Mouse (Mus musculus) ES-E14 (cell line): Measurements from ENCODE around the gene Brd1.

Experiments
- CHD2 ChIP-seq: IDR thresholded peaks from 2 replicates; pipeline ENCODE4 v1.6.1; 2014; ENCODE audit warnings: mild to moderate bottlenecking, low read depth, low read length, inconsistent platforms
- HCFC1 ChIP-seq: IDR thresholded peaks from 2 replicates; pipeline ENCODE4 v1.6.1; 2012; ENCODE audit warnings: low read length, inconsistent platforms, borderline replicate concordance; ENCODE audit not compliant: insufficient read depth
- MAFK ChIP-seq: IDR thresholded peaks from 2 replicates; pipeline ENCODE4 v1.6.1; 2014; ENCODE audit warnings: mild to moderate bottlenecking, low read depth, low read length, inconsistent platforms; ENCODE audit not compliant: insufficient read depth
- ZC3H11A ChIP-seq: IDR thresholded peaks from 2 replicates; pipeline ENCODE4 v1.6.1; 2012; ENCODE audit warnings: low read depth, mild to moderate bottlenecking, inconsistent platforms, low read length, borderline replicate concordance
- ZNF384 ChIP-seq: IDR thresholded peaks from 2 replicates; pipeline ENCODE4 v1.6.1; 2012; ENCODE audit warnings: low read depth, low read length, inconsistent platforms

DNA sequence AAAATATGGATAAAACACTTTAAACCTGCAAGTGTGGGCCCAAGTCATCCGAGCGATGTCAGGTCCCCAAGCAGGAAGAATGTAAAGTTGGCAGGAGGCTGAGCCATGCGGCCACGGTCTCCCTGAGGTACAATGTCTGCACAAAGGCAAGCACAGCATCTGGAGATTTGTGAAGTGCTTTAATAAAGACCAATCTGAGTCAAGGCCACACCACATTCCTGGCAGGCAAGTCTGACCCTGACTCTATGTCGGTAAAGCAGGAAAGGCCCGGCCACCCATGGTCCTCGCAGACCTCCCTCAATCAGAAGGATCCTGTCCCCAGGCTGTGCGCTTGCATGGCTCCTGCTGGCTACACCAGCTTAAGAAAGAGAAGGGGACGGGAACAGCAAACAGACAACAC lies 41.3 kb downstream of the Brd1 start:
- no peak for TF ChIP-seq ZNF384
- no peak for TF ChIP-seq CHD2
- TF ChIP-seq HCFC1 = no peak
- TF ChIP-seq MAFK = no peak
- TF ChIP-seq ZC3H11A = no peak
